Mouse (Mus musculus): ENCODE measurements at regions not wholly inside any gene's neighbourhood (a gene's known extent, or its start where the extent isn't known, plus 50 kb on each side); places are given as distances from the start of the nearest gene placed in this dataset.
"Not testable (repeated sequence)": the region's sequence is repeated elsewhere in the genome, so short reads cannot be mapped to it uniquely, and the experiment has no call there.

DNA sequence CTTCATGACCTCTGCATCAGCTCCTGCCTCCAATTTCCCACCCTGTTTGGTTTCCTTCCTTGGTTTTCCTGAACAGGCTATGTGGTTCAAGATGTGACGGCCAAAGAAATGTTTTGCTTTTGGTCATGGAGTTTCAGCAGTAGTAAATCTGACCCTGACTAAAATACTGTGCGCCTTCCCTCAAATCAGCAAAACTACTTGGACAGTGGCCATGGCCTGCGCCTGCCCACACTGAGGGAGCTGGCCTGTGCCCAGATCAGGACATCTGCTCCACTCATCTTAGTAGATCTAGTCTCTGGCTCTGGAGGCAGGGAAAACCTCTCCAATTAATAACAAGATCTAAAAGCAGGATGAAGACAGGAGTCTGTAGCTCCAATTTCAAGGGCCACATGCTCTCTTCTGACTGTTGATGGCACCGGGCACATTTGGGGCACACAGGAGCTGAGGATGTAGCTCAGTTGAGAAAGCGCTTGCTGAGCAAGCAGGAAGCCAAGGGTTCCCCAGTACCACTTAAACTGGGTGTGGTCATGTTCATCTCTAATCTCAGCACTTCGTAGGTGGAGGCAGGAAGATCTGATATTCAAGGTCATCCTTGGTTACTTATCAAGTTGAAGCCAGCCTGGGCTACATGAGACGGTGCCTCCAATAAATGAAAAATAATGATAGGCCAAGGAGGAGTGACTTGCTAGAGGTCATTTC, 96.6 kb upstream of the Mrps10 start:
- no peak for DNase-seq (ENCODE audit: low read depth)

DNA sequence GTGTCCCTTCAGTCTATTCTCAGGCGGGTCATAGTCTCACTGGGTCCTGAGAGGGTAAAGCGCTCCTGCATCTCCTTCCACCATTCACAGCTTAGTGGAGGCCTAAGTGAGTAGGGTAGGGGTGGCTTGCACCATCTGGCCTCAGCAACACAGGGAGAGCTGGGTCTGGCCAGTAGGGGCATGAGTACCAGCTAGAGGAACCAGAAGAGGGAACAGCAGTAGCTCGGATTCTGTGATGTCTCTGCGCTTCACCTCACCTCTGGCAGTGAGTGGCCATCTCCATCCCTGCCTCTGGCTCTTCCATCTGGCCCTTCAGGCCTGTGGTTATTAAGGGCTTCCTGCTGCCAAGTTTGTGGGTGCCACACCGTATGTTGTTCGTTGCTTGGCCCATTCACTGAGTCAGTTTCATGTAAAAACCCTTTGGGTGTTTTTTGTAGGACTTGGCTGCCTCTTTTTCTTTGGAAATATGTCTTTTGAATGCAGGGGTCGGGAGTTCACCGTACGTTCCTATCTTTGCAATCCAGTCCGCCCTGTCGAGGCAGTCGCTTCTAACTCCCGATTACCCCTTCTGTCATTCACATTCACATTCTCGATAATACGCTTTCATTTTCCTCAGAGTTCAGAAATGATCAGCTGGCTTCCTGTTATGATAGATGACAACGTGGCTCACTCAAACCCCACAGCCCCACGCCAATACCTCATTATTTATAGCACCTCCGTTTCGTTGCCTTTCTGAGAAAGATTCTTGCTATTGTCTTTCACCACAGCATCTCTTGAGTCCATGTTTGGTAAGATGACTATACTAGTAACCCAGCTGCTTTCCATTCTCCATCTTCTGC, 99.4 kb upstream of the Mrps10 start:
- DNase-seq (ENCODE audit: low read depth), result no peak

DNA sequence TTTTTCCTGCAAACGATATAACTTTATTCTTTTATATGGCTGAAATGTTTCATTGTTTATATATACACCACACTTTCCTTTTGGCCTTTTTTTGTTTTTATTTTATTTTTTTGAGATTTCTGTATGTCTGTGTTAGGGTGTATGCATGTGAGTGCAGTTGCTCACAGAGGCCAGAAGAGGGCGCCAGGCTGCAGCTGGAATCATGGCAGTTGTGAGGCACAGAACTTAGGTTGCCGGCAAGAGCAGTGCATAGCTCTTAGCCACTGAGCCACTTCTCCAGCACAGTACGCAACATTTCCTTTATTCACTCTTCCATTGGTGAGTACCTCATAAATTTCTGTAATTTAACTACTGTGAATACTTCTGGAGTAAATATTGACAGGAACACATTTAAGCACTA, 100.8 kb upstream of the Mrps10 start:
- DNase-seq (ENCODE audit: low read depth), result peak; percentile 5

DNA sequence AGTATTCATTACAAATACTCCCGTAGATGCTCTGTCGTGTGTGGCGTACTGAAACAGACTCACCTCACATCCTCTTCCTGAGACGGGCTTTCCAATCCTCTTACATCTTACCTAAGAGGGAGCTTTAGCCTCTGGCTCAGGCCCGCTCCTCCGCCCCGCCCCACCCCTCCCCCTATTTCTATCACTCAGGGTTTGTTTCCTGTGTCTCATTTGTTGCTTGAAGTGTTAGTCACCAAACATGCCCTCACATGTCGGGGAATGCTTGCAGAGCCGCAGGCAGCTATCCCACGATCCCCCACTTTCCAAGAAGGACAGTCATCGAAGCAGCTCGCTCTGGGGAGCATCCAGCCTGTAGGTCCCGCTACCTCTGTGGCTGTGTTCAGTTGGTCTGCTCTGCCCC, 101.6 kb upstream of the Mrps10 start:
- DNase-seq (ENCODE audit: low read depth), result no peak

DNA sequence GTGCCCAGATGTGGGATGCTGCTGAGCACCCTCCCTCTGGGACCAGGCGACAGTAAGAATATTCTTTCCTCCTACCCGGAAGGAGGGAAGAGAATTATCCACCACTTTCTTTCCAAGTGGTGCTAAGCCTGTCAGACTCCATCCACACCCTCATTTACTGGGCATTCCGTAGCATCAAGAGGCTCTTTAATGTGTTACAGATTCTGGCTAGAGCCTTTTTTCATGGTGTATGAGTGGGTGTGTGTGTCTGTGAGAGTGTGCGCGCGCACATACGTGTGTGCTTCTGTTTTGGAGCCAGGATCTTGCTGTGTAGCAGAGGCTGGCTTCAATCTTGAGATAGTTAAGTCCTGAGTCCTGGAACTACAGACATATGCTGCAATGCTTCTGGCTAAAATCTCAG, 102.4 kb upstream of the Mrps10 start:
- DNase-seq (ENCODE audit: low read depth), result no peak

DNA sequence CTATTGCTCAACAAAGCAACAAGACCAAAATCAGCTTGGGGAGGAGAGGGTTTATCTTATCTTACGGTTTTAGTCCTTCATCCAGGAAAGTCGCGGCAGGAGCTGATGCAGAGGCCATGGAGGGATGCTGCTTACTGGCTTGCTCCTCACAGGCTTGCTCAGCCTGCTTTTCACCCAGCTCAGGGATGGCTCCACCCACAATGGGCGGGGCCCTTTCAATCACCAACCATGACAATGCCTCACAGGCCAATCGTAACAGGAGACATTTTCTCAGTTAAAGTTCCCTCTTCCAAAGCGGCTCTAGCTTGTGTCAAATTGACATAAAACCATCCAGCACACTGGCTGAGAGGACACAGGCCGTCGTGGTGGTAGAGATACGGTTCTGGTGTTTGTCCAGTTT, 105.7 kb upstream of the Mrps10 start:
- no peak for DNase-seq (ENCODE audit: low read depth)

DNA sequence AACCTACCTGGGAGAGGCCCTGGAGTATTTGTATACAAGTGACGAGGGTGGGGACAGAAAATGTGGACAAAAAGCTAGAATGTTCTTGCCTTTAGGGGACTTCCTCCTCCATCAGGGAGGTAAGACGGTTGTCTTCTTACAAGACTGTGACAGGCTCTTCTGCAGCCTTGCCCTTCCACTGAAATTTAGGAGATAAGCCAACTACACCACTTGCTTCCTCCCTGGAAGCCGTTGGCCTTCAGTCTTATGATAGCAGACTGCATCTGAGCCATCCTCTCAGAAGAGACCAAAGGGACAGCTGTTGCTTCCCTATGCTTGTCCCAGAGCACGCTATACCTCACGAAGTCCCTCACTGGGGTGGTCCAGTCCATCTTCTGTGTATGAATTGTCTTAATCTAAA, 106.5 kb upstream of the Mrps10 start:
- no peak for DNase-seq (ENCODE audit: low read depth)

DNA sequence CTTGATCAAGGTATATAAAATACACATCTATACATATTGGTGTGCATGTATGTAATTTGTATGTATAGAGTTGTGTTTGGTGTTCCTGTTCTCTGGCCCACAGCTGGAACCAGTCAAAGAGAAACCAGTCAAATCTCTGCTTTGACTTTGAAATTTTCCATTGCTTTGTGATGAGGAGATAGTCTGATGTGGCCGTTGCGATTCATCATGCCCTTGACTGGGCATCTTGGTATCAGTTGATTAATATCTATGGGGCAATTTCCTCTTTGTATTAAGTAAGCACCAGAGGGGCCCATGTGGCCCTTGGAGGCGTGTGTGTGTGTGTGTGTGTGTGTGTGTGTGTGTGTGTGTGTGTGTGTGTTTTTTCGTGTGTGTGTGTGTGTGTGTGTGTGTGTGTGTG, 107.7 kb upstream of the Mrps10 start:
- DNase-seq (ENCODE audit: low read depth), result no peak

DNA sequence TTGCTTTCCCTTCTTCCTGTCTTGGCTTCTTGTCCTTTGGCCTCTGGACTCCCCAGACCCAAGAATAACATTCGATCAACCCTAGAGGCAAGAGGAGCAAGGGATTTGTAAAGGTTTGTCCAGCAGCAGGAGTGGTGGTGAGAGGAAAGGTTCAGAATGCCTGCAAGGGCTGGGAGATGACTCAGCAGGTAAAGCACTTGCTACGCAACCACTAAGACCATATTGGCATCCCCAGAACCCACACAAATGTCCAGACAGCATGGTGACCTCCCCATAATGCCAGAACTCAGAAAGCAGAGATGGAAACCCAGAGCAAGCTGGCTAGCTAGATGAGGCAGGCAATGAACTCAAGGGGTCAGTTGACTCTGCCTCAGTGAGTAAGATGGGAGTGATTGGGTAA, 110.4 kb upstream of the Mrps10 start:
- no peak for DNase-seq (ENCODE audit: low read depth)

DNA sequence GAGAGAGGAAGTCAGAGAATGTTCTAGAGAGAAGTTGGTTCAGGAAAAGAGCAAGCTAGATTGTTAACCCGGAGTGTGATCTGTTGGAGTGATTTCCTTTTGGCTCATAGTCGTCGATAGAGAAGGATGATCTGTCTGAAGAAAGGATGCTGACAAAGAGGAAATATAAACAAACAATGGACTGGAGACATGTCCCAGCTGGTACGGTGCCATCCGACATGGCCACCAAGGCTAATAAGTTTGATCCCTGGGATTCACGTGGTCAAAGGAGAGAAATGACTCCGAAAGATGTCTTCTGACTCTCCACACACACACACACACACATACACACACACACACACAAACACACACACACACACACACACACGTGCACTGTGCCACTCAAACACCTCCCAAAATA, 113.5 kb upstream of the Mrps10 start:
- no peak for DNase-seq (ENCODE audit: low read depth)

DNA sequence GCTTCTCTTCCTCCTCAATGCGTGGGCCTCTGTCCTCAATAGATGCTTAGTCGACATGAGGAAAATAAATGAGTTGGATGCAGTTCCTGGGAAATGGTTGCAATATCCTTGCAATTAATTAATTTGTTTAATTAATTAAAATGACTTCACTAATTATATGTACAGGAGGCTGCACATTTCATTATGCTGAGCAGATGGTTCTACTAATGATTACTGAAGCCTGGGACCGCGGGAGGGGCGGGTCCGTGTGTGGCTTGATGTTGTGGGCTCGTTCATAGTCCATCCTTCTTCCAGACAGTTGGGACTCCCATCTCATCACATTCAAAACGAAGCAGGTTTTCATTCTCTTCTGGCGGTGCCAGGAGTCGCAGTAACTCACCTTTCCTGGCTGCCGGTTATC, 114.7 kb upstream of the Mrps10 start:
- no peak for DNase-seq (ENCODE audit: low read depth)

DNA sequence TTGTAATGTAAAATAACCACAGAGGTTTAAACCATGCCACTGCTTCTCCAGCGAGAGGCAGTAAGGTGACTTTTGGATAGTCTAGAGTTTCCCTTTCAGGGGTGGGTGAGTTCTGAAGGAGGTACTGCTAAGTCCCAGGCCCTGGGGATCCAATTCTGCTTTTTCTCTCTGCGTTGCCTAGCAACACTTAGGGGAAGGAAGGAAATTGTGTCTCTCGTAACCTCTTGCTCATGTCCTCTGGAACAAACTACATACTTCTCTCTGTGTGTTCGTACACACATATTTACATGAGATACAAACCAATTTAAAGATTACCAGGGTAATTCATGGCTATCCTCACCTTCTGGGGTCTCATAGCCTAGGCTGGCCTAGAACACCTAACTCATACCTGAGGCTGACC, 118.7 kb upstream of the Mrps10 start:
- DNase-seq (ENCODE audit: low read depth), result no peak

DNA sequence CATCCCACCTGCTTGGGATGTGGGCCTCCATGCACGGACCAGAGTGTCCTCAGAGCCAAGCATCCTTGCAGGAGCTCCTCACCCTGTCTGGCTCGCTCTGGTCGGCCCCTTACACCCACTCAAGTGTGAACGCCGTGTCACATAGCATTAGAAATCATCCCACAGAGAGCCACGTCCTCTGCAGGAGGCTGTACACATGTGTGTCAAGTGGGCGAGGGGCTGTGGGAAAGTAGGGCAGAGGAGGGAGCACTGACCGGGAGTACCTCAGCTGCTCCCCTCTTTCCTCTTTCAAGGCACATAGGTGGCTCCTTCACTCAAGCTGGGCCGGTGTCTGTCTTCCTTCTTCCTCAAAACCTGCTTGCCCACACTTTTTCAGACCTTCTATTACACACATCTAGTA, 119.5 kb upstream of the Mrps10 start:
- DNase-seq (ENCODE audit: low read depth), result no peak

DNA sequence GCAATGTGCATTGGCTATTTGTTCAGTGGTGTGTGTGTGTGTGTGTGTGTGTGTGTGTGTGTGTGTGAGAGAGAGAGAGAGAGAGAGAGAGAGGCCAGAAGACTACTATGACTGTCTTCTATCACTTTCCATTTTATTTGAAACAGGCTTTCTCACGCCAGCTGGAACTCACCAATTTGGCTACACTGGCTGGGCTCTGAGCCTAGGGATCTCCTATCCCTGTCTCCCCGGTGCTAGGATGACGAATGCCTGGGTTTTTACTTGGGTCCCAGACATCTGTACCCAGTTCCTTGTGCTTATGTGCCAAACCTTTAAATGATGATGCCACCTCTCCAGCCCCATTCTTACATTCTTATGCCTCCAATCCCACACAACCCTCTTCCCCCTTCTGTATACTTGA, 120.6 kb upstream of the Mrps10 start:
- DNase-seq (ENCODE audit: low read depth), result no peak

DNA sequence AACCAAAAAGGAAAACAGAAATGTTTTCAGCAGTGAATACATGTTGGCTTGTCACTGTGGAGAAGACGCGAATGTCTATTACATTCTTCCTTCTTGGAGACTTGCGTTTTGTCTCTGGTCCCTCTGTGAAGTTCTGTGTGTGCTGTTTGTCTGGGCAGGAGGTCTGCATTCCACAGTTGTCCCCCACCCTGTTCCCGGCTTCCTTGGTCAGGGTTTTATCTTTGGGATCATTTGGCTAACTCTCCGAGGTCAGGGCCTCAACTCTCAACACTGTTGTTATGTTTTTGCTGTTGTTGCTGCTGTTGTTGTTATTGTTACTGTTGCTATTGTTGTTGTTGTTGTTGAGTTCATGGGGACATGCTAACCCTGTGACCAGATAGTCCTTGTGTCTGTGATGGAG, 121.2 kb upstream of the Mrps10 start:
- DNase-seq (ENCODE audit: low read depth), result no peak

DNA sequence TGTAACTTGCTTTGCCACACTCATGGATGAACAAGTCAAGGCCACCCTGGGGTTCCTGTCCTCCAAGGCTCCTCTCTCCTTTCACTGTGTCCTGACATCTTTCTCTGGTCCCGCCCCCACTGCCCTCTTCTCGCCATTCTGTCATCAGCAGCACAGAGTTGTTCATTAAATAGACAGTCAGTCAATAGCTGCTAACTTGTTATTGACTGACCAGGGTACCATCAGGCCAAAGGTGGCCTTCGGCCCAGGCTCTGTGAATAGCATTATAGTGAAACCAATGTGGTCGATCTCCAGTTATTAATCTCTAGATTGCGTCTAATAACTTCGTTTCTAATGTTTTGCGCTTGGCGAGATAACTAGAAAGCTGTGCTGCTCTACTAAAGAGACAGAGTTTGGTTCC, 122.1 kb upstream of the Mrps10 start:
- DNase-seq (ENCODE audit: low read depth), result no peak

DNA sequence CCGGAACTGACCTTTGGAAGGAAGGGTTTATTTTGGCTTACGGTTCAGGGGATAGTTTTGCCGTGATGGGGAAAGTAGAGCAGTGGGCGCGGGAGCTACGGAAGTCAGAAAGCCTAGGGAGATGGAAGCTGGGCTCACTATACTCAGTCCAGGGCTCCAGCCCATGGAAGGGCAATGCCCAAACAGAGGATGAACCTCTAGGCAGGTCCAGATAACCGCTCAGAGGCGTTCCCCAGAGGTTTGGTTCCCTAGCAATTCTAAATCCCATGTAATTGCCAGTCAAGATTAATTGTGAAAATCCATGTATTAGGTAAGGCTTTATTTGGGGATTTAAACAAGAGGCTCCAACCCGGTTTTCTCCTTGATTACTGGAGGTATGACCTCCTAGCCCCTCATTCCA, 123.1 kb upstream of the Mrps10 start:
- no peak for DNase-seq (ENCODE audit: low read depth)

DNA sequence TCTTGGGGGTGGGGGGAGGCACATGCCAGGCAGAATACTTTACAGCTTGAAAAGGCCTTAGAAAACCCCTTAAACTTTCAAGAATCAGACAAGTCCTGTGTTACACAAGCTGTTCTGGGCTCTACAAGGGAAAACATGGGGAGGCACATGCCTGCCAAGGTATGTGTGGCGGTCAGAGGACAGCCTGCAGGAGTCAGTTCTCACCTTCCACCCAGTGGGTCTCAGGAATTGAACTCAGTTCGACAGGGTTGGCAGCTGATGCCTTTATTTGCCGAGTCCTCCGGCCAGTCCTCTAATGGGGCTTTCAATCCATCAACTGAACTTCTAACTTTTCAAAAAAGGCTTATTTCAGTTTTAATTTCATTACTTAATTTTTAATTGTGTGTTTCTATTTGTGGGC, 129.6 kb upstream of the Mrps10 start:
- DNase-seq (ENCODE audit: low read depth), result no peak

DNA sequence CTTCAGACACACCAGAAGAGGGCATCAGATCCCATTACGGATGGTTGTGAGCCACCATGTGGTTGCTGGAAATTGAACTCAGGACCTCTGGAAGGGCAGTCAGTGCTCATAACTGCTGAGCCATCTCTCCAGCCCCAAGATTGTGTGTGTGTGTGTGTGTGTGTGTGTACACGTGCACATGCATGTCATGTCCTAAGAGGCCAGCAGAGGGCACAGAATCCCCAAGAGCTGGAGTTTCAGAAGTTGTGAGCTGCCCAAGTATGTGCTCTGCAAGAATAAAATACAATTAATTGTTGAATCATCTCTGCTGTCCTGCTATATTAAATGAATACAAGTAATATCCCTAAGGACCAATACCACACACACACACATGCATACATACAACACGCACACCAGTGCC, 130.8 kb upstream of the Mrps10 start:
- not testable (repeated sequence) for DNase-seq (ENCODE audit: low read depth)

DNA sequence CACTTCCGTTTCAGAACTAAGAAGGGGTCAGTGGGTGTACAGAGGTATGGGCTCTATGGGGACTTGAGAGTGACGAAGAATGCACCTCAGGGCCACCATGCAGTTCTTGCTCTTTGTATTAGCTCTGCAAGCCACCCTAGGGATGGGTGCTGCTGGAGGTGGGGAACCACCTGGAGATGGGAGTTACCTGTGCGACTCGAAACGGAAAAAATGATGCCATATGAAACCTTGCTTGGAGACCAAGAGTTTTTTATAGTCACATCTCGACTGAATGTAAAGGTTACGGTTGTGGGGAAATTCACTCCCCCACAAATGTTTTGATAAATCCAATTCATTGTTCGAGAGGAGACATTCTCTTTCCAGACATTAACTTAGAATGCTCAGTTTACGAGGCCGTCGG, 134.3 kb upstream of the Mrps10 start:
- DNase-seq (ENCODE audit: low read depth), result no peak

DNA sequence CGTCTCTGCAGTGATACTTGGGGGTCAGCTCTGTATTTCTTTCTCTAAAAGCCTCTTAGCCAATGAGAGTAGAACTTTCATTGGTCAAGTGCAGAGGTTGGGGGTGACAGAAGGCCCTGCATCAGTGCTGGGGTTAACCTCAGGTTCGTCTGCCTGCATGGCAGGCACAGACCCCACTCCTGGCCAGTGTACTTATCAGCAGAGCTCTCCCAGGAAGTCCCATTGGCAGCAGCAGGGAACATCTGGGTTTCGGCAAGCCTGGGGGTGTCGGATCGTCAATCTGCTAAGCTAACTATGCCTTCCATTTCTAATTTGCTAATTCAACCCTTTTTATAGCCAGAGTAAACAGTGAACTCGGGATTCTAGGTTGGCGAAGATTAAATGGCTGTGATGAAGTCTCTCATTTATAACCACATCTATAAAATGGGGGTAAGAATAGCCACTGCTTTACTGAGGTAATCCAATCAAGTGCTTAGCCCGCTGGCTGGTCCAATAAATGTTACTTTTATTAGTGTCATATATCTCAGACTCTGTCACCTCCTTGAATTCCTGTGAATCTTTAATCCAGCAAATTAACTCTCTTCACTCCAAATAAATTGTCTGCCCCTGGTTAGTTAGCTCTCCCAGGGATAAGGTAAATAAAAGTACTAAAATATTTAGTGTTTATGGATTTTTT, 135.5 kb upstream of the Mrps10 start:
- DNase-seq (ENCODE audit: low read depth), result no peak

DNA sequence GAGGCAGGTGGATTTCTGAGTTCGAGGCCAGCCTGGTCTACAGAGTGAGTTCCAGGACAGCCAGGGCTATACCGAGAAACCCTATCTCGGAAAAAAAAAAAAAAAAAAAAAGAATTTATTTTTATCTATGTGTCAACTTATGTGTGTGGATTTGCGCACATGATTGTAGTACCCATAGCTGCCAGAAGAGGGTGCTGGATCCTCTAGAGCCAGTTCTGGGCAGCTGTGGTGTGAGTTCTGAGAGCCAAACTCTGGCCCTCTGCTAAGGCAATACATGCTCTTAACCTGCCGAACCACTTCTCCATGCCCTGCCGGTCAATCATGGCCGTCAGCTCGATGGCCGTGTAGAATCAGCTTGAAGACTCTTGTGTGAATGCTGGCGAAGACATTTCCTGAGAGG, 138.0 kb upstream of the Mrps10 start:
- DNase-seq (ENCODE audit: low read depth), result no peak

DNA sequence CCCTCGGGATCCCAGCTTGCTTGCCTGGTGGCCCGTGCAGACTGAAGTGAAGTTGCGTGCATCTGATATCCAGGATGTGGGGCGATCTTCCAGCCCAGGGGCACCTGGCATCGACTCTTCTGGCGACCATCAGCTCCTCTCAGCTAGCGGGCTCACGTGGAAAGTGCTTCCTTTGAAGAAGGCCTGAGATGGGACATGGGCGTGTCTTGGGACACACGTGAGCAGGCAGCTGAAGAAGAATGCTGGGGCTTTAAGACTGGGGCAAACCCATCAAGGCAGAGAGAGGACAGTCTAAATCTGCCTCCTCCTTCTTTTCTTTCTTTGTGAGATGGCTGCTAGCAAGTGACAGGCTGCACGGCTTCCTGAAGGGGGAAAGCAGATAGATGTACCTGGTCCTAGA, 142.3 kb upstream of the Mrps10 start:
- DNase-seq (ENCODE audit: low read depth), result no peak

Measured in c-Kit-positive CD71-positive TER-119-negative erythroid progenitor cells, embryonic 14.5 days (primary cell).